Mouse (Mus musculus): ENCODE measurements around the gene Plek2.
"Not testable (repeated sequence)": the region's sequence is repeated elsewhere in the genome, so short reads cannot be mapped to it uniquely, and the experiment has no call there.

Plek2 gene

DNA sequence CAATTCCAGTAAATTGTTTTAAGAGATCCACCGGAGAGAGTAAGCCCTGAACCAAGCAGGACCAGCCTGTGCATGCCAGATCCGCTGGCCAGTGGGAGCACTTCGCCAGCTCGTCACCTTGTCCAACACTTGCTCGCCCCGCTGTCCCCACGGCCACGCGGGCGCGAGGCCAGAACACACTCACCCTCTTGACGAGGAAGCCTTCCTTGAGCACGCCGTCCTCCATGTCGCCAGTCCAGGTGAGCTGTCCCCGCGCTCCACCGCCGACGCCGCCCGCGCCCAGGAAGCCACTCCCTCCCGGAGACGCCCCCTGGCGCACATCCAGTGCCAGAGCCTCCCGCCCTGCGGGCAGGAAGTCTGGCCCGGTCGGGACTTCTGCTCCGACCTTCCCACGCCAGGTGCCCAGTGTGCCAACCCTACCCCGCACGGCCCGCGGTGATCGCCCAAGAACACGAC is at the start of gene Plek2:
Plek2 (minus strand) TSS at position 258 of the 456 bp plus-strand sequence.
- no peak for DNase-seq (ENCODE audit: low read depth, low spot score)

DNA sequence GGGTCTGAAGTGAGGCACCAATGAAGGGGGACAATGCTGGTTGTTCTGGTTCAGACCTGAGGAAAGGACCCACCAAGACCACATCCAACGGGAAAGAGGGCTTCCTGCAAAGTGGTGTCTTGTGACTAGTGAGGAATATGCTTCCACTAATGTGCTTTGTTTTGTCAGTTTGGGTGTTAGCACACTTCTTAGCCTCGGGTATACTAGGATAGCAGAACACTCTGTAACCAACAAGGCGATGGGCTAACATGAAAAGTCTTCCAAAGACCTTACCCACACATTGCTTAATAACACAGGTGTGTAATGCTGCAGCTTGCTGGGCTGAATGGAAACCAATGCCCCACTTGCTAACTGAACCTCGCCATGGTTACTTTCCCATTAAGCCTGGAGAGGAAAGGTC is 49.6 kb upstream of the Plek2 start:
- no peak for DNase-seq (ENCODE audit: low read depth, low spot score)

DNA sequence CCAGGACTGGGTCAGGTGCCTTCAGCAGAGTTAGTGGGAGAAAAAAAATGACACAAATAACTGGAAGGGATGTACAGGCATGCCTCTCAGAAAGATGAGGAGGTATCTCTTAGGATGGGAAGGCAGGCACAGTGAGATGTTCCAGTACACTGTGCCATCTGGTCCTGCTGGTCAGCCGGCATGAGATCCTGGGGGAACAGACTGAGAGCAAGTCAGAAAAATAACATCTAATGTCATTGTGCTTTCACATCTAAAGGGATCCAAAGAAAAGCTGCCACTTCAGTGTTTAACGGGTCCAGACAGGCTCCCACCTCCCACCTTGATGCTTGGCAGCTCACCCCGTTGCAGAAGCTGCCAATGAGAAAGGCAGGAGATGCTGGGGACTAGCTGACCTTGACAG is 45.7 kb upstream of the Plek2 start:
- DNase-seq (ENCODE audit: low read depth, low spot score), result no peak

DNA sequence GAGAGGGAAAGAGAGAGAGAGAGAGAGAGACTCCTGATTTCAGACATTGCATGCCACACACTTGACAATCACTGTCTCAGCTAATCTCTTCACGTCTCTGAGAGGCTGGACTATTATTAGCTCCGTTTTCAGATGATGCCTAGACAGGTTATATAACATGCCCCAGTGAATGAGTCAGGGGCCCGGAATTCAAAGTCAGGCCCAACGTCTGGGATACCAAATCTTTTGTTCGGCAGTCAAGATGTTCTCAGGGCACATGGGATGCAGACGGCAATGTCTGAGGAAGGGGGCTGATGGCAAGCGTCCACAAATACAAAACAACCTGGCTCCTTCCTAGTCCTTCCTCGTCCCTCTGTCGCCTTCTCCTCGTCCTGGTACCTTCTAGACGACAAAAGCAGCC is 45.3 kb upstream of the Plek2 start:
- DNase-seq (ENCODE audit: low read depth, low spot score), result peak; percentile 47

DNA sequence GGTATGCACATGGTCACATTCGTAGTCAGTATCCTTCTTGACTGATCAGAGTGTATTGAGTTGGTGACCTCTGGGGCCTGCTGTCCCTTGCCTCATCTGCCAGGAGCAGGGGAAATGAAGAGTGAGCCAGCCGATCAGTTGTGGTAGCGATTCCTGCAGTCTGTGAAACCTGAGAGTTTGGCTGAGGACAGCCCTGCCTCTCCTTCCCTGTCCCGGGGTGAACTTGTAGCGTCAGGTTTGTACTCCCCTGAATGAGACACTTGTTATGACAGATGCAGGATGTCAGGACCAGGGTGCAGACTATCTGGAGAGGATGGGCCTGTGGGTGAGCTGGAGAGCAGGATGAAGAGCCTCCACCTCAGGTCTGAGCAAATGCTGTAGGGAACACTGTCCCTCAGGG is 40.9 kb upstream of the Plek2 start:
- DNase-seq (ENCODE audit: low read depth, low spot score), result peak; percentile 74

DNA sequence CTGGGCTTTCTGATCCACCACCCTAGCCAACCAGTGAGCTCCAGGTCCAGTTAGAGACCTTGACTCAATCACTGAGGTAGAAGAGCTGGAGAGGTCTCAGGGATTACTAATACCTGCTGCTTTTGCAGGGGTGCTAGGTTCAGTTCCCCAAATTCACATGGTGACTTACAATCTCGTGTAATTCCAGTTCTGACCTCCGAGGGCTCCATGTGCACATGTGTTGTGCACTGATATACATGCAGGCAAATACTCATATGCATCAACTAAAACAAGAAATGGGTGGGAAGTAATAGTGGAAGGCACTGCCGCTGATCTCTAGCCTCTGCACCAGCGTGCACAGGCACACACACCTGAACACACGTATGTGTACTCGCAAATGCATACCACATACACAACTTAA is 40.4 kb upstream of the Plek2 start:
- peak; percentile 10 for DNase-seq (ENCODE audit: low read depth, low spot score)

DNA sequence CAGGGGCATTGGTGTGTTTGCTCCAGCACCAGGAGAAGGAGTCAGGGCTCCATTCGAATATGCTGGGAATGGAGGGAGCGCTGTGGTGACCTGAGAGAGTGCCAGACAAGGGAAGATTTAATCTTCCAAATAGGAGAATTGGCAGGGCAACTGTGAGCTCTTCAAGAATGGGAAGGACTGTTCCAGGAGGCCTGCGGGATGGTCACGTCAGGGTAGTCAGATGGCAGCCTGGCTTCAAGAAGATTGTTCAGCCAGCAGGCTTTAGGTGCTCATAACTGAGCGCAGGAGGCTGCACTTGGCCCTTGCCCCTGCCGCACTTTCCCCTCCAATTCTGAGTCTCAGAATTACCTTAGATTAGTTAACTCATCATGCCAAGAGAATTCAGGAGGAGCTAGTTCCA is 36.2 kb upstream of the Plek2 start:
- no peak for DNase-seq (ENCODE audit: low read depth, low spot score)

DNA sequence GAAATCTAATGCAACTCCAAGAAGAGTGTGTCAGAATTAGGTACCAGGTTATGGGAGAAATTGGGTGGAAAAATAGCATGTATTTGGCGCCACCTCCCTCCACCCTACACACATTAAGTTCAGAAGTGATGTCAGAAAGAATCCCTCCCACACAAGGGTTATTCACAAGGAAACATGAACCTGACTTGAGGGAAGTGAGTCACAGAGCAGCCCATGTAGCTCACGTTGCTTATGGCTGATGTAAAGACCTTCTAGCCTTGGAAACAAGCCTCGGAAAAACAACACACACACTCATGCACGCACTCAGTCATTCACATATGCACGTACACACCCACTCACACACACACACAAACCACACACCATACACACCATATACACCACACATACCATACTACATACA is 33.3 kb upstream of the Plek2 start:
- DNase-seq (ENCODE audit: low read depth, low spot score), result no peak

DNA sequence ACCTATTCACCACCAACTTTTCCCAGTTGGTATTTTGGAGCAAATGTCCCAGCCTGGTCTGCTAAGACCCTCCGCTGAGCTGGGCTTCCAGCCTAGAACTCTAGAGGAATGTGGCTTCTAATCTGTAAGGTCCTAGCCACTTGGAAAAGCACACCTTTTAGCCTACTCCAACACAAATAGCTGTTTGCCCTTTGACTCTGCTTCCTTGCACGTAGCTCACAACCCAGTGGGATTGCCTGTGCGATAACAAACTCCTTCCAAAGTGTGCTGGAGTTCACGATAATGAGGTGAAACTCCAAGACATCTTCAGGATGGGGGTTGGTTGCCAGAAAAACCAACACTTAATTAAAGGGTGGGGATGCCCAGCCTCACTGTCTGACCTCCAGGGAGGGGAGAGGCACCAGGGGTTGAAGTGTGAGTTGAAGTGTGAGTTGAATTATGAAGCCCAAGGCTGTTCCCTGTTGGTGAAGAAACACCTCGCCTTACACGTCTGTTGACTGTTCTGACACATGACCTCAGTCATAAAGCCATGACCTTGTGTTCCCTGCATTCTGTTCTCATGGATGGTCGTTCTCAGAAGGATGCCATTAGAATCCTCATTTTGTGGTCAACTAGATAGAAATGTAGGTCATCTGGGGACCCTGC is 32.8 kb upstream of the Plek2 start:
- no peak for DNase-seq (ENCODE audit: low read depth, low spot score)

DNA sequence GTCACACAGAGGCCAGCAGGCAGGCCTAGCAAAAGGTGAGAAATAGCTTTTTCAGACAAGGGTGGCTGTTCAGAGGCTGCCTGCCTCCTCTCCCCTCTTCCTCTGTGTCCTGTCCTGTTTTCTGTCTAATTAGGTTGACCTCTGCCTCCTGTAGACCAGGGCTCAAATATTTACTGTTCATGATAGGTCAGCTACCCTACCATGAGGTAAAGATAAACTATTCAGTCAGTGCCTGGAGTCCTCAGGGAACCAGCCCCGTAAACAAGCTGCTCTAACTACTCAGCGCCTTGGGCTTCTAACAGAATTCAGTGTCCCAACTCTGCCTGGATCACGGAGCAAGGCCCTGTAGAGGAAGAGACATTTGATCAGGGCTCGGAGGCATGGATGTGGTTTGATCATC is 29.7 kb upstream of the Plek2 start:
- DNase-seq (ENCODE audit: low read depth, low spot score), result no peak

DNA sequence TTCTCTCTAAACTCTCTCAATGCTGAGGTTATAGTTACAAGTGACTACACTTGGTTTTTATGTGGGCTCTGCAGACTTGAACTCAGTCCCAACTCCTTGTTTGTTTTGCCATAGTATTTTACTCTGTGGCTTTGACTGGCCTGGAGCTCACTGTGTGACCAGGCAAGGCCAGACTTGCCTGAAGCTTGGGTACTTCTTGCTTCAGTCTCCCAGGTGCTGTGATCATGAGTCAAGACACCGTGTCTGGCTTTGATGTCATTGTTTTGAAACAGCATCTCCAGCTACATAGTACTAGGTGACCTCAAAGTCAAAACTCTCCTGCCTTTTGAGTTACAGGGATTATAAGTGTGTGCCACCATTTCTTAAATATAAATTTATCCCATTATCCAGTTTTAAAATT is 23.1 kb upstream of the Plek2 start:
- DNase-seq (ENCODE audit: low read depth, low spot score), result no peak

DNA sequence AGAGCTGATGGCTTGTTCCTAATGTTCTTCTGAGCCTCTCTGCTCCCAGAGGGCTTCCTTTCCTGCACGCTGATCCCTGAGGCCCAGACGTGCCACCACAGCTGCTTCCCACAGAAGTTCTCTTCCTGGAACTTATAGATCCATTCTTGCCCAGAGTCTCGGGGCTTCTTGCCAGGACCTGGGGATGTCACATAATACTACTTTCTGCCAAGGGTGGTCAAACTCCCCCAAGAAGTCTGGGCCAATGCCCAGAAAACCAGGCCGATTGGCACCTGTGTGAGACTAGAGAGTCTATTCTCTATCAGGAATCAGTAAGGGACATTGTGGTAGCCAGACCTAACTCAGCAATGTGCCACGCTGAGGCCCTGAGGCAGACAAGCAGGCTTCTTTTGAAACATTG is 20.5 kb upstream of the Plek2 start:
- no peak for DNase-seq (ENCODE audit: low read depth, low spot score)

DNA sequence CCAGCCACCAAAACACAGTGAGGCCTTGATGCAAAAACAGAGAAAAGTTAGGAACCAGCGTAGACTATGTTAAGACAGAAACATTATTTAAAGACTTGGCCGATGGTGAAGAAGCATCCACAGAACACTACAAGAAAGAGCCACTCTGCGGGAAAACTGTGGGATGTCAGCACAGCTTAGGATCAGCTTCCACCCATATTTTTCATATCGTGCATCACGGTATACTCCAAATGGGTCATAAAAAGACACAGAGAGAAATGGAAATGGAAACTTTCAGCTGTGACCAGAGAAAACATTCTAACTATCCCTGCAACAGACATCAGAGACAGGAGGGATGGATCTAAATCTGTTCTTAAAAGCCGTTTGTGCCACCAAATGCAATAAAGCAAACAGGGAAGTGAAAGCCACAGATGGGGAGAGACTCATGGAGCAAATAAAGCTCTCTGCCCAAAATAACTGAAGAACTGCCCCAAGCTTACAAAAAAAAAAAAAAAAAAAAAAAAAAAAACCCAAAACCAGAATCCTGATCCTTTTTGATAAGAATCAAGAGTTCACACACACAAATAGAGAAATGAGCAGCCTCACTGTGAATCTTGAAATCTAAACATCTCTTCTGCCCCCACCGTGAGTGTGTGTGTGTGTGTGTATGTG is 16.9 kb upstream of the Plek2 start:
- DNase-seq (ENCODE audit: low read depth, low spot score), result peak; percentile 36

DNA sequence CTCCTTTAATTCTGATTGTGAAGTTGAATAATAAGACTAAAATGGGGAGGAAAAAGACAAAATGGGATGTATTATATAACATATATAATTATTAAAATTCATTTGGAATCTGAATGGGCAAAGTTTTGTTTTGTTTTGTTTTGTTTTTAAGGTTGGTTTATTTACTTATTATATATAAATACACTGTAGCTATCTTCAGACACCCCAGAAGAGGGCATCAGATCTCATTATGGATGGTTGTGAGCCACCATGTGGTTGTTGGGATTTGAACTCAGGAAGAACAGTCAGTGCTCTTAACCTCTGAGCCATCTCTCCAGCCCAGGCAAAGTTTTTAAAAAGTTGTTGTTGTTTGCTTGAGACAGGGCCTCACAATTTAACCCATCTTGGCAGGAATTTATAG is 16.2 kb upstream of the Plek2 start:
- DNase-seq (ENCODE audit: low read depth, low spot score), result not testable (repeated sequence)

DNA sequence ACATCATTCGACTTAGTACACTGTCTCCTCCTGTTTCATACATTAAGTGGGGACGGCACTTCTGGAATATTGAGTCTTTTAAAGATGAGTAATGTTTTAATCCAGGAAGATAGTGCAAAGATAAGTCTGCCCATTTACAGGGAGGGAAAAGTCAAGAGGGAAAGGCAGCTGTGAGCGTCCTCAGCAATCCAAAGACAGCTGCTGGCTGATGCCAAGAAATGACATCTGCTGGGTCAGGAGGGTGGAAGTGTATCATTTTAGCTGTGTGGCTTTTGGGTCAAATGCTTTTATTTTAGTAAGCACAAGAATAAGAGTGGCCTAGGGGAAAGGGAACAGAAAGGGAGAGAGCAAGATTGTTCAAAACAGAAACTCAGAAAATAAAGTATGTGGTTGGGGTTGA is 15.3 kb upstream of the Plek2 start:
- DNase-seq (ENCODE audit: low read depth, low spot score), result peak; percentile 41

DNA sequence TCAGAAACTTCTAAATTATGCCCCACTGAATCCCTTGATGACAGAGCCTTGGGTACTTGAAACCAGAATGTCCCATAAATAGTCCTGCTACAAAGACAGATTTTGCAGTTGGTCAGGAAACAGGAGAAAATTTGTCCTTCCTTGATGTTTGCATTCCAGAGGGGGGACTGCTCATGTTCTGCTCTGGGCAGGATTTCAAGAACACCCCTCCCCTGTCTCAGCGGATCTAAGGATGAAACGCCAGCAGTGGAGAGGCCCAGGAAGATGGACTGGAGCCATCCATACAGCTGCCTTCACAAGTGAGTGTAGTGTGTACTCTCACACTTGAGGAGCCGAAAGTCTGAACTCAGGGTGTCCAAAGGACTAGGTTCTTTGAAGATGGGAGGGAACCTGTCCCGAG is 14.7 kb upstream of the Plek2 start:
- no peak for DNase-seq (ENCODE audit: low read depth, low spot score)

DNA sequence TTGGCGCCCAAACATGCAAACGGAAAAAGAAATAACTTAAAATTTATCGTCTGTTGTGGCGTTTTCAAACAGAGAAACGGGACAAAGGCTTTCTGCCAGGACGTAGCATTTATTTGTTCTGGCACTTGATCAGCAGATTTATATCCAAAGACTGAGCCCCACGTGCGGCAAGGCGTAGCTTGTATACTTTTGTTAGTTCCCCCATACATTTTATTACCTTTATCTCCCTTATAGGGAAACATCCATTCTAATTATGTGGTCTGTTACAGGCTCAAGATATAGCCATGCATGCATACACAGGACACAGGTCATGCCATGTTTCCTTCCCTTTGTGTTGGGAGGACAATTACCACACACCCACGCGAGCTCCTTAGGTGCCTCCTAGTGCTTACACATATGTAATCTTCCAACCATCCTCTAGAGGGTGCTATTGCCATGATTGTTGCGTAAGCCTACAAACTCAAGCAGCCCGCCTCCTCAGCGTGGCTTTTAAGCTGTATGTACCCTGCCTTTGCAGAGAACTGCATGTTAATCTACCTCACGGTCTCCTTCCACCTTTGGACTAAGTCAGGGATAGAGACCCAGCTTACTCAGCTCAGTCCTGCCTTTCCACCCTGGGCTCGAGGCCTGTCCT is 12.4 kb upstream of the Plek2 start:
- peak; percentile 82 for DNase-seq (ENCODE audit: low read depth, low spot score)

DNA sequence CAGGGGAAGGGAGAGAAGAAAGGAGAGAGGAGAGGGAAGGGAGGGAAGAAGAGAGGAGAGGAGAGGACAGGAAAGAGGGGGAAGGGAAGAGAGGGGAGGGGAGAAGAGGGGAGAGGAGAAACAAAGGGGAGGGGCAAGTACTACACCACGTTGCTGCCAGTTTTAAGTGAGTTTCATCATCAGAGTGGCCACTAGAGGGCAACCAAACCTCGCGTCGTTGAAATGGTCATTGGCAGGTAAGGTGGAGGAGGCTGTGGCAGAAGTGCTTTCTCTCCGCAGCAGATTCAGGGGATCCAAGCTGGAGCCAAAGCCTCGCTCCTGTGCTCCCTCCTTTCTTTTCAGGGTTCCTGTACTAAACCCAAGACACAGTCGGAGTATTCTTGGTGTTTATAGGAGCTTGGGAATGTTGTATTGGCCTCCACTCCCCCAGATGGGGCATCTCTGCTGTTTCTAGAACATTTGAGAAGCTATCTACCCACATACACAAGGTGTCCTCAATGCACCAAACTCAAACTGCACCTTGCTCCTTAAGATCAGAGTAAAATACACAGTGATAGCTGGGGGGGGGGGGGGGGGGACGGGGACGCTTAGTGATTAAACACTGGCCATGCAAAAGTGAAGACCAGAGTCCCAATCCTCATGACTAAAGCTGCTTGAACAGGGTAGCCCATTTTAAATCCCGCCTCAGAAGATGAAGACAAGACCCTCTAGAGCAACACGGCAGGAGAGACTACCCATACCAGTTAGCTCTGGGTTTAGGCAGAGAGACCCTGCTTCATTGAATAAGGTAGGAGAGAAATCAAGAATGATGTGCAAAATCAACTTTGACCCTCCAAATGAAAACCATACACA is 11.7 kb upstream of the Plek2 start:
- peak; percentile 77 for DNase-seq (ENCODE audit: low read depth, low spot score)

DNA sequence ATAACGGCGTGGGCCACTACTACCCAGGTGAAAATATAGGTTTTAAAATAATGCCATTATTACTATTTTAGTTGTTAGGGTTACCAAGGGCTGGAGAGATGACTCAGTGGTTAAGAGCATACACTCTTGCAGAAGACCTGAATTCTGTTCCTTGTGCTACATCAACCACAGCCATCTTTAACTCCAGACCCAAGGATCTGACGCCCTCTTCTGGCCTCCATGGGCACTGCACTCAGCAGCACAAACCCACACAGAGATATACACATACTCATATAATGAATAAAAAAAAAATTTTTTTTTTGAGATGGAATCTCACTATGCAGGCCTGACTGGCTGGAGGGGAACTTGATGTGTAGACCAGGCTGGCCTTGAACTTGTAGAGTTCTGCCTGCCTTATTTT is 9.5 kb upstream of the Plek2 start:
- no peak for DNase-seq (ENCODE audit: low read depth, low spot score)

DNA sequence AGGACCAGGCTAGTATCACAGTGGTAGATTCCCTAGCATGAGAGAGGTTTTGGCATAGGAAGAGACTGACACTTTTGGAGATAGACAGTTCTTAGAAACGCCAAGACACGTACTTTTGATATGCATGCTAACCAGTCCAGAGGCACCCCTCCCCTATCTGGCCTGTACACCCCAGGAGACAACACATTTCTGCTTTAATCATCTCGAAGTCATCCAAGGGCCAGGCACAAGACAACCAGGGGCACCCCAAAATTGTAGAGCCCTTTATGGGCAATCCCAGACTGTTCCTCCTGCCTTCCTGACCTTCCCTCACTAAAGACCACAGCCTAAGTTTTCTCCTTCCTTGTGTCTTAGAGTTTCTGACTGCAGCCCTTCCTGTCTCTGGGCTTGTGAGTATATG is 8.8 kb upstream of the Plek2 start:
- no peak for DNase-seq (ENCODE audit: low read depth, low spot score)

DNA sequence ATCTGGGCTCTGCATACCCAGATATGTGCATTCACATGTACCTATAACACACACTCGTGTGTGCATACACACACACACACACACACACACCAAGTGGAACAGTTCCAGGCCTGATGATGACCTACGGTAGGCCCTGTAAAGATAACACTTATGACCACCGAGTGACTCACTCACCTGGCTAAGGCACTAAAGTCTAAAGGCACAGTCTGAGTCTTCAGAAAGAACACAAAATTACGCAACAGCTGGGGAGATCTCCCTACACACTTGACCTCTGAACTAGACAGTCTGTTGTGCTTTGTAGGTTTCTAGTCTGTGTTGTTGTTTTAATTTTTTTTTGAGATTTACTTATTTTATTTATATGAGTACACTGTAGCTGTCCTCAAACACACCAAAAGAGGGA is 7.7 kb upstream of the Plek2 start:
- DNase-seq (ENCODE audit: low read depth, low spot score), result no peak

DNA sequence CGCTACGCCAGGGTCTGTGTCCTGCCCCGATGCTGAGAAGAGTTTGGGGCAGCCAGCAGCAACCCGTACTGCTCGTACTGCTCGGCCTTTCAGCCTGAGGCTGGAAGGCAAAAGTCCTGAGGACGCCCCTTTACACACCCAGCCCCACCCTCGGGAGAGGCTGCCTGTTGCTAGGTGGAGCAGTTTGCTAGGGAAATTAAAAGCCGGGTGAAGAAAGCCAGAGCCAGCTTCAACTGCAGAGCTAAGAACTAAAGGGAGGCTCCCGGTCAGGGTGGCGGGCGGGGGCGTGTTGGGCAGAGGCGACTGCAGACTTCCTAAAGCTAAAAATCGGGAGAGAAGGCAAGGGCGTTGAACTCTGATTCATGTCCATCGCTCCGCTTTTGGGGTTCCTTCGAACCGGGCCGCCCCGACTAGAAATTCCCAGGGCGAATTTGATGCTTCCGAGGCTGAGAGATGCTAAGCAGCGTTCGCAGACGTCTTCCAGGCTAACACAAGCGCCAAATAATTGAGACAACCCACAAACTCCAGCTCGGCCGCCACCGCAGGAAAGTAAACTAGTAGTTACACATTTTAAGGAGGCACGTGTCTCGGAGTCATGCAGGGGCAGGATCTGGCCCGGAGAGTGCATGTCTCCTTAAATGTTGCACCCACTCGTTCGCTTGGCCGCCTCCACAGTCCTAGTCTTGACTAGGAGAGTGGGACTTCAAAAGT is 5.1 kb upstream of the Plek2 start:
- DNase-seq (ENCODE audit: low read depth, low spot score), result peak; percentile 25
